Mouse (Mus musculus) inflammation-experienced regulatory T-cells, adult 6 months (primary cell): ENCODE data around the gene Rap2a. TPM values are rescaled to one million over a fixed set of nuclear protein-coding genes. Genes with fewer than 3 reads are reported as not detected.

ENCODE experiments used
- ATAC-seq: one replicate; pipeline ENCODE4 v1.8.0; 2017
- polyA plus RNA-seq, 3 experiments: library from polyadenylated mRNA; unstranded; fragments of 100-300 nt; shearing (Covaris generic); gene quantifications; one replicate each; pipeline ENCODE4 v1.2.1; 2017

The Rap2a gene
- polyA plus RNA-seq, 3 experiments from 2014 or later = 0.90 to 2.0 (median 1.3) TPM

DNA sequence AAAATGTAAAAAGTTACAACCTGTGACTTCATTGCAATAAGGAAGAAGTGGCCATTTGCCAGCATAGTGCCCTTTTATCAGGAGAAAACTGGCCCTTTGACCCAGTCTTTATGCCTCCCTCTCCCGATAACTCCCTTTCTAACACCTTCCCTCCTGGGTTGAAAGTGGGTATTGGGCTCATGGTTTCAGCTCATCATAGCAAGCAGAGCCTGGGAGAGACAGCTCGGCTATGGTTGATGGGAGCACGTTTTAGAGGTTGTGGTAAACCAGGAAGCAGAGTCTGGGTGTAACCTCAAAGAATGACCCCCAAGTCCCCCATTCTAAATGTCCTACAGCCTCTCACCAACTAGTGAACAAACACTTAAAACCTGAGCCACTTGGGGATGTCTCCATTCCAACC is 64.7 kb downstream of the Rap2a start:
- ATAC-seq = no peak

- no peak for ATAC-seq
Measured at GRCm38 (mm10) chr14:120543846-120544245, 65.6 kb downstream of the Rap2a start.

- ATAC-seq = no peak
Measured at GRCm38 (mm10) chr14:120544495-120544894, 66.3 kb downstream of the Rap2a start.

DNA sequence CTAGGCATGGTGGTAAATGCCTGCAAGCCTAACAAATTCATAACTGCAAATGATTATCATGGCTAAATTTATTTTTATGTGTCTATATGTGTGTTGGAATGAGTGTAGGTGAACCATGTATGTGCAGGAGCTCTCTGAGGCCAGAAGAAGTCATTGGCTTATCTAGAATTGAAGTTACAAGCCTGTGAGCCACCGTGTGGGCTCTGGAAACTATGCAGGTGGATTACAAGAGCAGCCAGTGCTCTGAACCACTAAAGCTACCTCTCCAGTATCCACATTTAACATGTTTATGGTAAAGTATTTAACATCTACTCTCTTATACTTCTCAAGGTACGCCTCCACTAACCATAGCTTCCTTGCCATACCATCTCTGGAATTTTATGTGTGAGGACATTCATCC is 66.7 kb downstream of the Rap2a start:
- ATAC-seq = no peak

Other genes starting within 250 kb of the Rap2a start
- 10 to 100 TPM; 42.4 to 57.5 (median 51.7) TPM for gene Mbnl2, start 202.8 kb upstream of the Rap2a start, polyA plus RNA-seq